Mouse (Mus musculus) small intestine, adult 2 months (tissue): ENCODE results near the gene Clstn1.

Experiments used
- CTCF ChIP-seq: fragments of 200-500 bp; IDR thresholded peaks from 2 replicates; pipeline ENCODE4 v1.5.1; 2012; ENCODE audit warnings: low read depth, mild to moderate bottlenecking, control low read depth, inconsistent platforms, low read length, moderate library complexity, mixed read lengths; ENCODE audit not compliant: insufficient replicate concordance, insufficient read length; ENCODE audit errors: extremely low read depth
- POLR2A ChIP-seq: fragments of 200-500 bp; IDR thresholded peaks from 2 replicates; pipeline ENCODE4 v1.6.1; 2012; ENCODE audit warnings: low read depth, mild to moderate bottlenecking, control low read depth, inconsistent platforms, low read length, moderate library complexity

DNA sequence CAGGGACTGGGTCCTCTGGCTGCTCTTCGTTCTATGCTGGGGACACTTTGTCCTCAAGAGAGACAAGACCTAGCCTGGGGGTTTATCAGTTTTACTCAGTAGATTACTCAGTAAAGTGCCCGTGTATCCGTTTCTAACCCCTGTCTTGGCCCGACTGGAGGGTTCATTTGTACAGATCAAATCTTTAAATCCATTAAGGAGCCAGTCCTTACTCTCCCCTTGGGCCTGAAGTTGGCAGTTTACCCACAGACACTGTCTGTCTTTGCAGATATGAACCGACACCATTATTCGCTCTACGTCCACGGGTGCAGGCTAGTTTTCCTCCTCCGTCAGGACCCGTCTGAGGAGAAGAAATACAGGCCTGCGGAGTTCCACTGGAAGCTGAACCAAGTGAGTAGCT is 48.7 kb downstream of the Clstn1 start:
- TF ChIP-seq CTCF (no peak), POLR2A (no peak)
